Mouse (Mus musculus) heart, adult 11 months (tissue): ENCODE measurements around the gene Mpzl2.

ENCODE experiments used
- DNase-seq: peaks from one replicate; pipeline ENCODE4 v3.0.0; 2022

Gene Mpzl2

DNA sequence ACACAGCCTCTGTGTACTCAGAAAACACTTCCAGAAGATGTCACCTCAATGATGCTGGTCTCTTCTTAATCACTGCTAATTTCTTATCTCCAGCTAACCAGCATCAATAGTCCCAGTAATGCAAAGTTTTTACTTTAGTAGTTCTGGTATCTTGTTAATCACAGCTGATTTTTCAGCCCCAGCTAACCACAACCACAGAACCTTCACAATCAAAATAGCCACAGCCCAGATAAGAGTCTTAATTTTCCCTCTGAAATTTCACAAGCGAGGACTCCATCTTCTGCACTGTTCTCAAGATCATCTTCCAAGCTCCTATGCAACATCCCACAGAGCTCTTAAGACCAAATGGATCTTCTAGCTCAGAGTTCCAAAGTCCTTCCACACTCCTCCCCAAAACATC, 1.8 kb upstream of the Mpzl2 start:
- peak; percentile 7 for DNase-seq

DNA sequence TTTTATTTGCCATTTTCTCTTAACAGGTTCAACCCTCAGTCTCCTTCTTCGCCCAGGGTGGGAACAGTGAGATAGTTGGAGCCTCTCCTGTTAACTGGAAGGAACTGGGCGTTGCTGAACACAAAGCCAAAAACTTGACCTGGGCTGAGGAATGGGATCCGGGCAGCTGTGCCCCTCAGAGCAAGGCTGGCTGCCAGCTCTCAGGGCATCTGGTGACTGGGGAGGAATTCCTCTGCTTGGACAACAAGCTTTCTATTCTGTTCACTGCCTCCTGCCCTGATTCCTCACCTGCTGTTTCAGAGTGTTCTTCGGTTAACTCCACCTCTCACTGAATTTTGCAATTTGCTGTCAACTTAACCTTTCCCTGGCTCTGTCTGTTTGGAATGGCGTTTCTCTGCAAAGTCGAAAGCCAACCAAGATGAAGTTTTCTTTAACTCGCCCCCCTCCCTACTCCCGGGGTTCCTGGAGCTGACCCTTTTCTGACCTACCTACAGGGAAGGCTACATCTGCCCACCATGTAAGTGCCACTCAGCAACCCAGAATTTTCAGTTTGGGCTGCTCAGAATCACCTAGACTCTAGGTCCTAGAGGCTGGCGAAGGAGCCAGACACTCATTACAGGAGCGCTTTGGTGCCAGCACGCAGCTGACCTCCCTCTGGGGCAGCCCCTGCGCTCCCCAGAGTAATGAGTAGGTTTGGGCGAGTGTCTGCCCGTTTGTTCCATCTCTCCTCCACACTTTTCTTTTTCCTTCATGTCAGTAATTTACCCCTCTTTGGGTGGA, 657 bp downstream of the Mpzl2 start:
- peak; percentile 86 for DNase-seq

- no peak for DNase-seq
These were observed 1.7 kb downstream of the Mpzl2 start for GRCm38 (mm10) chr9:45041131-45041838.

GRCm38 (mm10) chr9:45042056-45042720, 2.6 kb downstream of the Mpzl2 start:
- DNase-seq, result peak; percentile 94

GRCm38 (mm10) chr9:45042947-45043346, 3.3 kb downstream of the Mpzl2 start:
- peak; percentile 83 for DNase-seq

GRCm38 (mm10) chr9:45046973-45047372, 7.4 kb downstream of the Mpzl2 start:
- no peak for DNase-seq

DNA sequence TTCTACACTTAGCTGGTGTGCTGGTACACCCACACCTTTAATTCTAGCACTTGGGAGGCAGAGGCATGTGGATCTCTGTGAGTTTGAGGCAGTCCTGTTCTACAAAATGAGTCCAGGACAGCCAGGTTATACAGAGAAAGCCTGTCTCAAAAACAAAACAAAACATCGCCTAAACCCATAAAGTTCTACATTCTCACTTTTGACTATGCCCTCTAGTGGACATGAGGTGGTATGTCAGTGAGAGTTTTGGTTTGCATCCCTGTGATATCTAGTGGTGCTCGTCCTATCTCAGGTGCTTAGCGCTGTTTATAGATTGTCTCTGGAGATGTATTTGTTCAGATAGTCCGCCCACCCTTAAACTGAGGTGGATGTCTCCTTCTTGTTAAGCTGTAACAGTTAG, 8.9 kb downstream of the Mpzl2 start:
- DNase-seq, result no peak

GRCm38 (mm10) chr9:45049731-45050130, 10.1 kb downstream of the Mpzl2 start:
- DNase-seq, result no peak

DNA sequence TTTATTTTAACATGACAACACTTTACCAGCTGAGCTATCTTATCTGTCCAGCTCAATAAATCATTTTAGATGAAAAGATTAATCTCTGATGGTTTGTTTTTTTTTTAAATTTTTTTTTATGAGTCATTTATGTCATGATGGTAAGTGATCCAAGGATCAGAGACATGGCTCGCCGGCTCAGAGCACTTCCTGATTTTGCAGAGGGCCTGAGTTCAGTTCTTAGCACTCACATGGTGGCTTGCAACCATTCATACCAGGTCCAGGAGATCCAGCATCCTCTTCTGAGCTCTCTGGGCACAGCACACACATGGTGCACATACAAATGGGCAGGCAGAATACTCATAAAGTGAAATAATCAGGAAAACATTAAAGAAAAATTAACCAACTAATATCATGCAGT, 10.7 kb downstream of the Mpzl2 start:
- no peak for DNase-seq

DNA sequence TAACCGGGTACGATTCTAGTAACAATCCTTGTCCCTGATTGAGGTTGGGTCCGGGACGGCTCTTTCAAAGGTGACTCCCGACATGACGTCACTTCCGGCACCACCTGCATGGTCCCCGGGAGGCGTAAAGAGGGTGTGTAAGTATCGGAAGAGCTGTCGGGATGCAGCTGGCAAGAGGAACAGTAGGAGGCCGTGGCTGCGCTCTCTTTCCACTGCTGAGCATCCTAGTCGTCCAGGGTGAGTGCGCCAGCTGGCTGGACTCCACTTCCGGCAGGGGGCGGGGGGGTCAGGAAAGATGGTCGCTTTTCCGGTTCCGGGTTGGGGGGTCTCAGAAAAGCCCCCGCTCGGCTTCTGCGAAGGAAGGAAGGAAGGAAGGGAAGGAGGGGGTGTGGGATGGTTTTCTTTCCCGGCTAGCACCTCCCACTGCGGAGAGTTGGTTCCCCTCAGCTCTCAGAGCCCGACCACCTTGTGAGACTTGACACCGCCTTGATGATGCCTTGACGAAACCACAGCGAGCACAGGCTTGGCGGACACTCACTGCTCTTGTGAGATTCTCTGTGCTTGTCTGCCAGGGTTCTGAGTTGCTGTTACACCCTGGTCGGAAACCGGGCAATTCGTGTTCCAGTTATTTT, 15.6 kb downstream of the Mpzl2 start, which contains the start of gene Mpzl3:
Mpzl3 (plus strand) TSS at position 105 of the 632 bp plus-strand sequence.
- DNase-seq, result peak; percentile 98

GRCm38 (mm10) chr9:45058304-45058940, 18.8 kb downstream of the Mpzl2 start:
- no peak for DNase-seq

GRCm38 (mm10) chr9:45060151-45060550, 20.6 kb downstream of the Mpzl2 start:
- DNase-seq, result no peak

DNA sequence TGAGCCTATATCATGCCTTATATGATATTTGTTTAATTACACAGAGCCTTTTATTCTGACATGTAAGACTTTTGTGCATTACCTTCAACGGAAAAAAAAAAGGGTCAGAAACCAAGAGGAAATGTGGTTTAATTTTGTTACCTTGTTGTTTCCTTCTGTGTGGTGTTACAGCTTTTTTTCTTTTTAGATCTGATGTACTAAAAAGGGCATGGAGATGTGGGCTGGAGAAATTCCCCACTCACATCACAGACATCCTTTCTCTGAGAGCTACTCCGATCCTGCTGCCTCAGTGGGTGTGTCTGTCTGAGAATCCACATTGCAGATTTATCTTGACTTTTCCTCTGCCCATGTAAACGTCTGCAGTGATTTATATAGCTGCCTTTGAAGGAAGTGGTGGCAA, 23.1 kb downstream of the Mpzl2 start:
- DNase-seq, result no peak

- no peak for DNase-seq
These were observed 24.8 kb downstream of the Mpzl2 start for GRCm38 (mm10) chr9:45064421-45064820.

- no peak for DNase-seq
These were observed 27.1 kb downstream of the Mpzl2 start for GRCm38 (mm10) chr9:45066735-45067134.

GRCm38 (mm10) chr9:45071800-45072199, 32.2 kb downstream of the Mpzl2 start:
- no peak for DNase-seq

- no peak for DNase-seq
These were observed 38.3 kb downstream of the Mpzl2 start for GRCm38 (mm10) chr9:45077859-45078258.

- DNase-seq, result no peak
These were observed 39.4 kb downstream of the Mpzl2 start, which contains the start of gene Jaml for GRCm38 (mm10) chr9:45079011-45079410. Gene Jaml (plus strand): TSS chr9:45079183.

GRCm38 (mm10) chr9:45083132-45083531, 43.5 kb downstream of the Mpzl2 start:
- DNase-seq, result no peak

DNA sequence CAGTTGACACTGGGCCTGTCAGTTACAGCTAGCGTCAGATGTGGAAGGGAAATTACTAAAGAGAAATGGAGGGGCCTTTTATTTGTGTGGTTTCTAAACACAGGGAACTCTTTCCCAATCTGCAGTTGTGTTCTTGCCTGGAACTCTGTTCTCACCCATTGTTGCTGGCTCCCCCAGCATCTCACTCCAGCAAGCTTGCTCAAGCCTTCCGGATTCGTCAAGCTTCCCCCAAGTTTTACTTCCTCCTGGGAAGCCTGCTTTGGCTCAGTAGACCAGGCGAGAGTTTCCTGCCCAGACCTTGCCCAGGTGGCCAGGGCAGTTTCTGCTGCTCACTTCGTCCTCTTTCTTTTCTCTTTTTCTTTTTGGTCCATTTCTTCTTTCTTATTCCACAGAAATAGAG, 45.0 kb downstream of the Mpzl2 start:
- DNase-seq, result peak; percentile 92

- no peak for DNase-seq
These were observed 46.4 kb downstream of the Mpzl2 start for GRCm38 (mm10) chr9:45085741-45086690.
